Mouse (Mus musculus): ENCODE results near the gene Dnase2a. TPM values are rescaled to one million over a fixed set of nuclear protein-coding genes. Genes with fewer than 3 reads are reported as not detected.

The Dnase2a gene
- polyA plus RNA-seq, 1 experiment from 2014 or later = 7.1 TPM

- H3K4me1 ChIP-seq = peaks cover 51% of the 10 kb centered on the region
- H3K4me3 ChIP-seq = no peak overlapping the region
- H3K4me2 ChIP-seq = no peak overlapping the region
- H3K36me3 ChIP-seq (replicated peaks) = peaks cover 12% of the 10 kb centered on the region
- no peak overlapping the region for H3K27ac ChIP-seq
- no peak for ATAC-seq (replicated peaks)
- no peaks in the 10 kb centered on the region for H3K9me3 ChIP-seq
- H3K9ac ChIP-seq = no peak overlapping the region
- WGBS = 86% methylated on average over 13 of the region's 13 CpGs
- no peaks in the 10 kb centered on the region for H3K27me3 ChIP-seq (replicated peaks)
Observed at GRCm38 (mm10) chr8:84967532-84968304, 59.4 kb downstream of the Dnase2a start.

DNA sequence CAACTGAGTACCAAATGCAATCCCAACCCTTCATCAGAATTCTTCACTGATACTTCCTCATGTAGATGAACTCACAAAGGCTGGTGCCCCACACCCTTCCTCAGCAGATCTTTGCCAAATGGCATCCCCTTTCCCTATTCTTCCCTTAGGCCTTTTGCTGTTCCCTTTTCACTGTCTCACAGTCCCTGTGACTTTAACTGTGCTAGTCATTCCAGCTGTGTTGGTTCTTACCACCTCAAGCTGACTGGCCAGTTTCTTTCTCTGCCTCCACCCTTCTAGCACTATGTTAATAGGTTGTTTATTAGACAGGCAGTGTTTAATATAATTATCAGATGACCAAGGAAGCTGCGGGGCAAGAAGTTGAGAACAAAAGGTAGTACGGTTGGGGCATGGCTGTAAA, 60.3 kb downstream of the Dnase2a start:
- Histone ChIP-seq H3K27me3 (replicated peaks) (no peaks in the 10 kb centered on the region), H3K9ac (peak overlapping the region; percentile 84; the same call in 1 of the 2 replicates), H3K36me3 (replicated peaks) (peaks cover 19% of the 10 kb centered on the region), H3K4me2 (peak overlapping the region; percentile 94), H3K4me3 (peak overlapping the region; percentile 71), H3K9me3 (no peaks in the 10 kb centered on the region), H3K27ac (peak overlapping the region; percentile 78; the same call in 1 of the 2 replicates), H3K4me1 (peaks cover 51% of the 10 kb centered on the region)
- no peak for ATAC-seq (replicated peaks)
- 20% methylated on average over 2 of the region's 2 CpGs for WGBS

GRCm38 (mm10) chr8:84969241-84970134, 61.1 kb downstream of the Dnase2a start, which contains the start of the genes Gm49661, Prdx2 and Rnaseh2a:
TSS of gene Gm49661 (minus strand) at chr8:84969433.
TSS of gene Prdx2 (plus strand) at chr8:84969587.
TSS of gene Rnaseh2a (minus strand) at chr8:84969767.
- peaks cover 51% of the 10 kb centered on the region for H3K4me1 ChIP-seq
- peak within 1 kb of the TSS; percentile 84 for H3K9ac ChIP-seq
- peak; percentile 78 for ATAC-seq (replicated peaks)
- peak within 1 kb of the TSS; percentile 71 for H3K4me3 ChIP-seq
- H3K9me3 ChIP-seq = no peaks in the 10 kb centered on the region
- no peaks in the 10 kb centered on the region for H3K27me3 ChIP-seq (replicated peaks)
- H3K27ac ChIP-seq = peak within 1 kb of the TSS; percentile 78
- H3K36me3 ChIP-seq (replicated peaks) = peaks cover 22% of the 10 kb centered on the region
- under 1% methylated on average over 56 of the region's 56 CpGs for WGBS
- H3K4me2 ChIP-seq = peak within 1 kb of the TSS; percentile 94

DNA sequence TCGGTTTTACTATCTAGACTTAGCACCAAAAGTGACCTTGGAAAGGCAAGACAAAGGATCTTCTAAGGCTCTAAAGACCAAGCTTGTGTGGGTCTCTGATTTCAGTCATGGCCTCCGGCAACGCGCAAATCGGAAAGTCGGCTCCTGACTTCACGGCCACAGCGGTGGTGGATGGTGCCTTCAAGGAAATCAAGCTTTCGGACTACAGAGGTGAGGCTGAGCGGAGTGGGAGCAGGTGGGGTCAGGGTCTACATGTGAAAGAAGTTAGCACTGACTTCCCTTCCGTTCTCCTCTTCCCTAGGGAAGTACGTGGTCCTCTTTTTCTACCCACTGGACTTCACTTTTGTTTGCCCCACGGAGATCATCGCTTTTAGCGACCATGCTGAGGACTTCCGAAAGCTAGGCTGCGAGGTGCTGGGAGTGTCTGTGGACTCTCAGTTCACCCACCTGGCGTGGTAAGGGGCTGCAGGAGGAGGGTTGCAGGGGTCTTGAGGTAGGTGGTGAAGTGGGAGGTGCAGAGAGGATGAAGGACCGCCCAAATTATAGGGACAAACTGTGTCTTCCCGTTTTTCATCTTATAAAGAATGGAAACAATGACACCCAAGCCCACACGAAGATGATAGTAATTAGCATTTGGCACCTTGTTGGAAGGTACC, 61.9 kb downstream of the Dnase2a start:
- WGBS = 6% methylated on average over 21 of the region's 21 CpGs
- Histone ChIP-seq H3K9me3 (no peaks in the 10 kb centered on the region), H3K36me3 (replicated peaks) (peaks cover 22% of the 10 kb centered on the region), H3K4me3 (peak overlapping the region; percentile 71), H3K4me2 (peak overlapping the region; percentile 94), H3K4me1 (peaks cover 52% of the 10 kb centered on the region), H3K27ac (peak overlapping the region; percentile 78), H3K9ac (peak overlapping the region; percentile 84), H3K27me3 (replicated peaks) (no peaks in the 10 kb centered on the region)
- ATAC-seq (replicated peaks) = no peak

GRCm38 (mm10) chr8:84970913-84971312, 62.6 kb downstream of the Dnase2a start:
- peak overlapping the region; percentile 71 for H3K4me3 ChIP-seq
- H3K9ac ChIP-seq = peak overlapping the region; percentile 84
- peaks cover 54% of the 10 kb centered on the region for H3K4me1 ChIP-seq
- H3K36me3 ChIP-seq (replicated peaks) = peaks cover 22% of the 10 kb centered on the region
- WGBS = 53% methylated on average over 5 of the region's 5 CpGs
- peak overlapping the region; percentile 94 for H3K4me2 ChIP-seq
- H3K27me3 ChIP-seq (replicated peaks) = no peaks in the 10 kb centered on the region
- H3K9me3 ChIP-seq = no peaks in the 10 kb centered on the region
- H3K27ac ChIP-seq = peak overlapping the region; percentile 78
- no peak for ATAC-seq (replicated peaks)

Small RNA genes within 50 kb of the gene (microRNA-seq; reads per million reads assigned to microRNA genes)
- not detected for gene Gm24197
- 4.0 reads per million, percentile 20 among the genes with 10 or more reads in this experiment for gene Mir7069

Other genes starting within 250 kb of the Dnase2a start
- gene Ier2, start 245.7 kb upstream of the Dnase2a start, polyA plus RNA-seq (2015; fragmentation: Nextera tagmentation; extraction: Ambion mirVana) = 16.9 and 17.8 TPM in 2 replicates
- 63.3 and 66.7 TPM in 2 replicates for gene Trmt1, start 222.3 kb upstream of the Dnase2a start, polyA plus RNA-seq (2015; fragmentation: Nextera tagmentation; extraction: Ambion mirVana)
- 16.3 and 17.2 TPM in 2 replicates for gene Nacc1, start 220.7 kb upstream of the Dnase2a start, polyA plus RNA-seq (2015; fragmentation: Nextera tagmentation; extraction: Ambion mirVana)
- 3.4 and 4.2 TPM in 2 replicates for gene Lyl1, start 207.1 kb upstream of the Dnase2a start, polyA plus RNA-seq (2015; fragmentation: Nextera tagmentation; extraction: Ambion mirVana)
- gene G430095P16Rik, start 185.6 kb upstream of the Dnase2a start, polyA plus RNA-seq (2015; fragmentation: Nextera tagmentation; extraction: Ambion mirVana) = 0.97 and 1.8 TPM in 2 replicates
- gene Nfix, start 108.2 kb upstream of the Dnase2a start, polyA plus RNA-seq (2015; fragmentation: Nextera tagmentation; extraction: Ambion mirVana) = 48.6 and 54.0 TPM in 2 replicates
- 12.3 and 13.4 TPM in 2 replicates for gene Dand5, start 85.7 kb upstream of the Dnase2a start, polyA plus RNA-seq (2015; fragmentation: Nextera tagmentation; extraction: Ambion mirVana)
- 35.5 and 36.1 TPM in 2 replicates for gene Gadd45gip1, start 77.0 kb upstream of the Dnase2a start, polyA plus RNA-seq (2015; fragmentation: Nextera tagmentation; extraction: Ambion mirVana)
- gene Rad23a, start 67.9 kb upstream of the Dnase2a start, polyA plus RNA-seq (2015; fragmentation: Nextera tagmentation; extraction: Ambion mirVana) = 88.2 and 91.7 TPM in 2 replicates
- gene Calr, start 61.6 kb upstream of the Dnase2a start, polyA plus RNA-seq (2015; fragmentation: Nextera tagmentation; extraction: Ambion mirVana) = 669 and 673 TPM in 2 replicates
- 126 and 127 TPM in 2 replicates for gene Farsa, start 51.6 kb upstream of the Dnase2a start, polyA plus RNA-seq (2015; fragmentation: Nextera tagmentation; extraction: Ambion mirVana)
- gene Syce2, start 36.4 kb upstream of the Dnase2a start, polyA plus RNA-seq (2015; fragmentation: Nextera tagmentation; extraction: Ambion mirVana) = 18.4 and 22.0 TPM in 2 replicates
- 36.1 and 37.1 TPM in 2 replicates for gene Gcdh, start 14.6 kb upstream of the Dnase2a start, polyA plus RNA-seq (2015; fragmentation: Nextera tagmentation; extraction: Ambion mirVana)
- 0.65 and 0.79 TPM in 2 replicates for gene Klf1, start 6.6 kb upstream of the Dnase2a start, polyA plus RNA-seq (2015; fragmentation: Nextera tagmentation; extraction: Ambion mirVana)
- gene Mast1, start 28.8 kb downstream of the Dnase2a start, polyA plus RNA-seq (2015; fragmentation: Nextera tagmentation; extraction: Ambion mirVana) = 76.2 and 84.8 TPM in 2 replicates
- gene Rtbdn, start 38.4 kb downstream of the Dnase2a start, polyA plus RNA-seq (2015; fragmentation: Nextera tagmentation; extraction: Ambion mirVana) = 2.8 and 3.4 TPM in 2 replicates
- gene Gm49661, start 60.9 kb downstream of the Dnase2a start, polyA plus RNA-seq (2015; fragmentation: Nextera tagmentation; extraction: Ambion mirVana) = not detected in 2 replicates
- 1,276 and 1,344 TPM in 2 replicates for gene Prdx2, start 61.0 kb downstream of the Dnase2a start, polyA plus RNA-seq (2015; fragmentation: Nextera tagmentation; extraction: Ambion mirVana)
- 54.2 and 54.7 TPM in 2 replicates for gene Rnaseh2a, start 61.2 kb downstream of the Dnase2a start, polyA plus RNA-seq (2015; fragmentation: Nextera tagmentation; extraction: Ambion mirVana)
- gene Junb, start 70.2 kb downstream of the Dnase2a start, polyA plus RNA-seq (2015; fragmentation: Nextera tagmentation; extraction: Ambion mirVana) = 5.5 and 6.8 TPM in 2 replicates
- 38.9 and 41.1 TPM in 2 replicates for gene Hook2, start 82.0 kb downstream of the Dnase2a start, polyA plus RNA-seq (2015; fragmentation: Nextera tagmentation; extraction: Ambion mirVana)
- not detected in 2 replicates for gene Best2, start 106.0 kb downstream of the Dnase2a start, polyA plus RNA-seq (2015; fragmentation: Nextera tagmentation; extraction: Ambion mirVana)
- gene Asna1, start 116.7 kb downstream of the Dnase2a start, polyA plus RNA-seq (2015; fragmentation: Nextera tagmentation; extraction: Ambion mirVana) = 146 and 159 TPM in 2 replicates
- 121 and 124 TPM in 2 replicates for gene Trir, start 118.3 kb downstream of the Dnase2a start, polyA plus RNA-seq (2015; fragmentation: Nextera tagmentation; extraction: Ambion mirVana)
- gene Tnpo2, start 128.4 kb downstream of the Dnase2a start, polyA plus RNA-seq (2015; fragmentation: Nextera tagmentation; extraction: Ambion mirVana) = 64.2 and 71.0 TPM in 2 replicates
- gene Fbxw9, start 151.5 kb downstream of the Dnase2a start, polyA plus RNA-seq (2015; fragmentation: Nextera tagmentation; extraction: Ambion mirVana) = 84.5 and 86.2 TPM in 2 replicates
- 0.89 and 2.0 TPM in 2 replicates for gene Gm5741, start 159.4 kb downstream of the Dnase2a start, polyA plus RNA-seq (2015; fragmentation: Nextera tagmentation; extraction: Ambion mirVana)
- 111 and 112 TPM in 2 replicates for gene Dhps, start 163.2 kb downstream of the Dnase2a start, polyA plus RNA-seq (2015; fragmentation: Nextera tagmentation; extraction: Ambion mirVana)
- gene Wdr83os, start 172.2 kb downstream of the Dnase2a start, polyA plus RNA-seq (2015; fragmentation: Nextera tagmentation; extraction: Ambion mirVana) = 135 TPM in 2 replicates
- gene Wdr83, start 172.7 kb downstream of the Dnase2a start, polyA plus RNA-seq (2015; fragmentation: Nextera tagmentation; extraction: Ambion mirVana) = 60.3 and 66.9 TPM in 2 replicates
- 19.8 and 20.0 TPM in 2 replicates for gene Man2b1, start 174.7 kb downstream of the Dnase2a start, polyA plus RNA-seq (2015; fragmentation: Nextera tagmentation; extraction: Ambion mirVana)
- 4.2 and 4.6 TPM in 2 replicates for gene Zfp791, start 214.5 kb downstream of the Dnase2a start, polyA plus RNA-seq (2015; fragmentation: Nextera tagmentation; extraction: Ambion mirVana)
- gene Cks1brt, start 243.4 kb downstream of the Dnase2a start, polyA plus RNA-seq (2015; fragmentation: Nextera tagmentation; extraction: Ambion mirVana) = not detected in 2 replicates